20 mouse cellular contexts compared by ENCODE assay signal in the genomic region with DNA sequence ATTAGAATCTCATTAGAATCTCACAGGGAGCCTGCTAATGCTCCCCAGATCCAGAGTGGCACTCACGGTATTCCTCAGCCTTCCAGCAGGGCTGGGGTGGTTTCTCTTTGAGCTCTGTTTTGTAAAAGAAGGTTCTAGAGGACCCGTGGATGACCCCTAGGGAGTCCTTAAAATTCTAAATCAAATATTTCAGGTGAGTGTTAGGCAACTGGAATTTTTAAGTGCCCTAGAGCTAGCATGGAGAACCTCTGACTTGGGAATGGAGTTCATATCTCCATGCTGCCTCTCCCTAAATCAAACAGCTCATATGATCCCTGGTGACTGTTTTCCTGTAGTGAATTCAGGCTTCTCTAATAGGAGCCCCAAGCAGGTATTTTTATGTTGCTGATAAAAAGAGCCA.
"Had no signal": no experiment of that assay in that cellular context is flagged by ENCODE, and none has a peak within 500 bp of the region (broad histone marks: within the 10 kb centered on the region; RNA-seq: fewer than 3 reads in every experiment).

No protein-coding gene starts in this region.

- H3K4me2 ChIP-seq: limb, embryonic 12.5 days; limb, embryonic 15.5 days; liver, embryonic 11.5 days; midbrain, embryonic 13.5 days; neural tube, embryonic 13.5 days; stomach, embryonic 15.5 days had no signal

- H3K36me3 ChIP-seq: limb, embryonic 12.5 days; limb, embryonic 15.5 days; midbrain, embryonic 10.5 days; midbrain, embryonic 13.5 days; neural tube, embryonic 13.5 days; stomach, embryonic 15.5 days had no signal

- H3K27ac ChIP-seq: kidney, postnatal 0 days; limb, embryonic 12.5 days; limb, embryonic 15.5 days; liver, embryonic 14.5 days; midbrain, embryonic 10.5 days; midbrain, embryonic 13.5 days; neural tube, embryonic 13.5 days; stomach, embryonic 15.5 days had no signal

- H3K4me1 ChIP-seq: limb, embryonic 12.5 days; limb, embryonic 15.5 days; megakaryocyte, embryonic 14.5 days; midbrain, embryonic 10.5 days; midbrain, embryonic 13.5 days; neural tube, embryonic 13.5 days; stomach, embryonic 15.5 days had no signal

- ATAC-seq: intestine, postnatal 0 days; liver, postnatal 0 days; midbrain, embryonic 13.5 days; midbrain, embryonic 16.5 days had no signal

- H3K27me3 ChIP-seq: limb, embryonic 12.5 days; limb, embryonic 15.5 days; megakaryocyte, embryonic 14.5 days; midbrain, embryonic 13.5 days; neural tube, embryonic 13.5 days; stomach, embryonic 15.5 days had no signal

- DNase-seq: kidney, adult 2 months; kidney, postnatal 36 days; liver, postnatal 0 days; retina, postnatal 1 day; right cerebral cortex, postnatal 25 days; spleen, adult 18-20 months; thymus, postnatal 25 days had no signal

- H3K4me3 ChIP-seq: limb, embryonic 12.5 days; limb, embryonic 15.5 days; megakaryocyte, embryonic 14.5 days; midbrain, embryonic 10.5 days; midbrain, embryonic 13.5 days; myocyte; neural tube, embryonic 13.5 days; stomach, embryonic 15.5 days had no signal

- H3K9me3 ChIP-seq: limb, embryonic 12.5 days; limb, embryonic 15.5 days; megakaryocyte, embryonic 14.5 days; midbrain, embryonic 10.5 days; midbrain, embryonic 13.5 days; neural tube, embryonic 13.5 days; stomach, embryonic 15.5 days had no signal

- H3K9ac ChIP-seq: limb, embryonic 12.5 days; limb, embryonic 15.5 days; liver, embryonic 14.5 days; liver, postnatal 0 days; midbrain, embryonic 13.5 days; neural tube, embryonic 13.5 days; stomach, embryonic 15.5 days had no signal
